8 mouse cellular contexts compared by ENCODE assay signal in genomic region chr7:16387160-16388041, GRCm38 (mm10). TPM values are rescaled to one million over a fixed set of nuclear protein-coding genes. Genes with fewer than 3 reads are reported as not detected.
DNase-seq lines count a peak whose midpoint lies in the region; ATAC-seq lines count a peak whose summit lies in the region.

TSS of gene Sae1 (minus strand) at chr7:16387806.

- no peaks in the 10 kb centered on the region for H3K36me3 ChIP-seq in hindbrain, embryonic 11.5 days (ENCODE audit: control insufficient read depth, insufficient read depth, low read length)

- H3K4me2 ChIP-seq in hindbrain, embryonic 11.5 days (replicated peaks; ENCODE audit: low read depth, low read length) = peak within 1 kb of the TSS; percentile 77

- under 1% methylated on average over 57 of the region's 58 CpGs for WGBS in hindbrain, embryonic 11.5 days

- no peaks in the 10 kb centered on the region for H3K4me1 ChIP-seq in hindbrain, embryonic 11.5 days (replicated peaks; ENCODE audit: control insufficient read depth, insufficient read depth, low read length)

- no peaks in the 10 kb centered on the region for H3K27me3 ChIP-seq in hindbrain, embryonic 11.5 days (ENCODE audit: control insufficient read depth, insufficient read depth, low read length)

- peak within 1 kb of the TSS; percentile 90 for H3K9ac ChIP-seq in hindbrain, embryonic 11.5 days (ENCODE audit: low read depth, low read length)

- H3K4me3 ChIP-seq in hindbrain, embryonic 11.5 days (ENCODE audit: low read depth, low read length) = peak within 1 kb of the TSS; percentile 68

- H3K9me3 ChIP-seq in hindbrain, embryonic 11.5 days (ENCODE audit: control insufficient read depth, low read length) = no peaks in the 10 kb centered on the region

- ATAC-seq in hindbrain, embryonic 11.5 days (ENCODE audit: low FRiP score) = peak; percentile 95

- DNase-seq in MN1 (ENCODE audit: low spot score) = peak; percentile 96
- DNase-seq in cerebellum, adult 9-10 months = peak; percentile 97
- peak; percentile 94 to 97 for DNase-seq in frontal cortex, adult 2 months (ENCODE audit: extremely low spot score in 1 of 2, low spot score in 1 of 2)
- peak; percentile 98 for DNase-seq in hindbrain, embryonic 11.5 days (ENCODE audit: low spot score)
- DNase-seq in layer of hippocampus, postnatal 10 days (ENCODE audit: low spot score in 2 of 2) = peak; percentile 97
- peak; percentile 98 for DNase-seq in lung, postnatal 10 days
- DNase-seq in ovary, postnatal 36 days (ENCODE audit: low spot score) = peak; percentile 97
- peak; percentile 95 for DNase-seq in thymus, postnatal 25 days

- peak within 1 kb of the TSS; percentile 55 for H3K27ac ChIP-seq in hindbrain, embryonic 11.5 days (ENCODE audit: low read depth, low read length)

RNA-seq across cellular contexts. Expression of gene Sae1, which starts in this region (rescaled TPM):
- 99.8 and 114 TPM in 2 replicates for polyA plus RNA-seq in frontal cortex, adult 2 months (2012; rRNA removed)
- polyA plus RNA-seq in hindbrain, embryonic 11.5 days (2014; fragmentation: Nextera tagmentation; extraction: Ambion mirVana) = 339 and 377 TPM in 2 replicates
- total RNA-seq in layer of hippocampus, postnatal 10 days (2021) = 100 to 1,000 TPM; 106 to 115 TPM

Comparison
In these comparisons a context has a peak if more than half of its experiments do, and no peak if none do; other contexts are left out.
1. Peak in every context shown above with its lines: DNase-seq, ATAC-seq, H3K4me3 ChIP-seq and H3K27ac ChIP-seq.